Mouse (Mus musculus): Measurements from ENCODE around the gene Csrnp1. TPM values are rescaled to one million over a fixed set of nuclear protein-coding genes. Genes with fewer than 3 reads are reported as not detected.

Gene Csrnp1
- polyA plus RNA-seq, 1 experiment from 2014 or later = 3.3 TPM

- no peak overlapping the region for H3K9ac ChIP-seq (ENCODE audit: low read depth, low read length)
- H3K36me3 ChIP-seq (ENCODE audit: control insufficient read depth, insufficient read depth) = no peaks in the 10 kb centered on the region
- WGBS (ENCODE audit: insufficient replicate concordance) = 65% methylated on average over 12 of the region's 12 CpGs
- no peak for ATAC-seq (ENCODE audit: low read depth)
- H3K27me3 ChIP-seq (ENCODE audit: control insufficient read depth, insufficient read depth, low read depth, low read length) = no peaks in the 10 kb centered on the region
- H3K4me3 ChIP-seq (ENCODE audit: low read depth, low read length) = no peak overlapping the region
- H3K27ac ChIP-seq (ENCODE audit: low read length) = no peak overlapping the region
- no peak overlapping the region for H3K4me2 ChIP-seq (ENCODE audit: low read depth, low read length)
- H3K4me1 ChIP-seq (ENCODE audit: control insufficient read depth, low read depth, low read length) = no peaks in the 10 kb centered on the region
- H3K9me3 ChIP-seq (replicated peaks; ENCODE audit: control insufficient read depth, low read length) = no peaks in the 10 kb centered on the region
These were observed 39.1 kb downstream of the Csrnp1 start for GRCm38 (mm10) chr9:119945173-119945900.

GRCm38 (mm10) chr9:119943326-119943725 lies 41.1 kb downstream of the Csrnp1 start:
- no peak for ATAC-seq (ENCODE audit: low read depth)
- H3K4me1 ChIP-seq (ENCODE audit: control insufficient read depth, low read depth, low read length) = no peaks in the 10 kb centered on the region
- H3K9me3 ChIP-seq (replicated peaks; ENCODE audit: control insufficient read depth, low read length) = no peaks in the 10 kb centered on the region
- no peaks in the 10 kb centered on the region for H3K27me3 ChIP-seq (ENCODE audit: control insufficient read depth, insufficient read depth, low read depth, low read length)
- 29% methylated on average over 1 of the region's 1 CpGs for WGBS (ENCODE audit: insufficient replicate concordance)
- H3K4me3 ChIP-seq (ENCODE audit: low read depth, low read length) = no peak overlapping the region
- no peaks in the 10 kb centered on the region for H3K36me3 ChIP-seq (ENCODE audit: control insufficient read depth, insufficient read depth)
- H3K4me2 ChIP-seq (ENCODE audit: low read depth, low read length) = no peak overlapping the region
- no peak overlapping the region for H3K27ac ChIP-seq (ENCODE audit: low read length)
- no peak overlapping the region for H3K9ac ChIP-seq (ENCODE audit: low read depth, low read length)

DNA sequence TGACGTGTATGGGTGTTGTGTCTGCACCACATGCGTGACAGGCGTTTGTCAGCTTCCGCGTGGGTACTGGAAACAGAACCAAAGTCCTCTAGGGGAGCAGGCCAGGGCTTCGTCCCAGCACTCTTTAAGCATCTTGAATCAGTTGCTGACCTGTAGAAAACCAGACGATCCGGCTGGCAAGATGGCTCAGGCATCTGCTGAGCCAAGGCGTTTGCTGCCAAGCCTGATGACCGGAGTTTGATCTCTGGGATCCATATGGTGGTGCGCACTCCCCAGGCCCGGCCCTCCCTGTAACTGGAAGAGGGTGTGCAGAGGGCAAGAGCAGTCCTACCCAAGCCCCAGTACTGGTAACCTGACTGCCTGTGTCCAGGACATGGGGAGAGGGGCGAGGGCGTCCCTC lies 42.6 kb downstream of the Csrnp1 start:
- H3K27ac ChIP-seq (ENCODE audit: low read length) = no peak overlapping the region
- H3K9ac ChIP-seq (ENCODE audit: low read depth, low read length) = no peak overlapping the region
- no peak overlapping the region for H3K4me2 ChIP-seq (ENCODE audit: low read depth, low read length)
- H3K9me3 ChIP-seq (replicated peaks; ENCODE audit: control insufficient read depth, low read length) = no peaks in the 10 kb centered on the region
- WGBS (ENCODE audit: insufficient replicate concordance) = 79% methylated on average over 14 of the region's 14 CpGs
- no peak overlapping the region for H3K4me3 ChIP-seq (ENCODE audit: low read depth, low read length)
- no peaks in the 10 kb centered on the region for H3K36me3 ChIP-seq (ENCODE audit: control insufficient read depth, insufficient read depth)
- no peak for ATAC-seq (ENCODE audit: low read depth)
- H3K27me3 ChIP-seq (ENCODE audit: control insufficient read depth, insufficient read depth, low read depth, low read length) = no peaks in the 10 kb centered on the region
- peaks cover 6% of the 10 kb centered on the region for H3K4me1 ChIP-seq (ENCODE audit: control insufficient read depth, low read depth, low read length)

- no peaks in the 10 kb centered on the region for H3K27me3 ChIP-seq (ENCODE audit: control insufficient read depth, insufficient read depth, low read depth, low read length)
- H3K4me1 ChIP-seq (ENCODE audit: control insufficient read depth, low read depth, low read length) = peaks cover 8% of the 10 kb centered on the region
- no peak overlapping the region for H3K4me3 ChIP-seq (ENCODE audit: low read depth, low read length)
- H3K27ac ChIP-seq (ENCODE audit: low read length) = no peak overlapping the region
- no peak overlapping the region for H3K9ac ChIP-seq (ENCODE audit: low read depth, low read length)
- no peaks in the 10 kb centered on the region for H3K36me3 ChIP-seq (ENCODE audit: control insufficient read depth, insufficient read depth)
- WGBS (ENCODE audit: insufficient replicate concordance) = 58% methylated on average over 5 of the region's 5 CpGs
- no peaks in the 10 kb centered on the region for H3K9me3 ChIP-seq (replicated peaks; ENCODE audit: control insufficient read depth, low read length)
- ATAC-seq (ENCODE audit: low read depth) = no peak
- no peak overlapping the region for H3K4me2 ChIP-seq (ENCODE audit: low read depth, low read length)
These were observed 43.1 kb downstream of the Csrnp1 start for GRCm38 (mm10) chr9:119941407-119941806.

DNA sequence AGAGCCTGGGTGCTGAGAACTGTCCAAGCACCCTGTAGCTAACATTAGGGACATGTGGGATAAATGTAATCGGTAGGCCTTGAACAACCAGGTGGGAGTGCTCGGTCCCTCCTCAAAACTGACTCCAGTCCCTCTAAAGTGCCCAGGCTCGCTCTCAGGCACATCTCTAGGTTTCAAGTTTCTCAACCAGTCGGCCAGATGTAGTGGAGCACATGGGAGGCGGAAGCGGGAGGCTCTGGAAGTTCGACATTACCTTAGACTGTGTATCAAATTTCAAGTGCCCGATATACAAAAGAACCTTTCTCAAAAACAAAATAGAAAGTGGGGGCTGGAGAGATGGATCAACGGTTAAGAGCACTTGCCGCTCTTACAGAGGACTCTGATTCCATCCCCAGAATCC lies 44.8 kb downstream of the Csrnp1 start:
- Histone ChIP-seq H3K4me1 (ENCODE audit: control insufficient read depth, low read depth, low read length) (peaks cover 11% of the 10 kb centered on the region), H3K4me2 (ENCODE audit: low read depth, low read length) (no peak overlapping the region), H3K9ac (ENCODE audit: low read depth, low read length) (no peak overlapping the region), H3K36me3 (ENCODE audit: control insufficient read depth, insufficient read depth) (no peaks in the 10 kb centered on the region), H3K4me3 (ENCODE audit: low read depth, low read length) (no peak overlapping the region), H3K9me3 (replicated peaks; ENCODE audit: control insufficient read depth, low read length) (no peaks in the 10 kb centered on the region), H3K27me3 (ENCODE audit: control insufficient read depth, insufficient read depth, low read depth, low read length) (no peaks in the 10 kb centered on the region), H3K27ac (ENCODE audit: low read length) (no peak overlapping the region)
- 74% methylated on average over 10 of the region's 10 CpGs for WGBS (ENCODE audit: insufficient replicate concordance)
- no peak for ATAC-seq (ENCODE audit: low read depth)

GRCm38 (mm10) chr9:119938496-119938895 lies 46.0 kb downstream of the Csrnp1 start:
- Histone ChIP-seq H3K36me3 (ENCODE audit: control insufficient read depth, insufficient read depth) (no peaks in the 10 kb centered on the region), H3K27me3 (ENCODE audit: control insufficient read depth, insufficient read depth, low read depth, low read length) (no peaks in the 10 kb centered on the region), H3K4me2 (ENCODE audit: low read depth, low read length) (no peak overlapping the region), H3K9me3 (replicated peaks; ENCODE audit: control insufficient read depth, low read length) (no peaks in the 10 kb centered on the region), H3K27ac (ENCODE audit: low read length) (no peak overlapping the region), H3K4me3 (ENCODE audit: low read depth, low read length) (no peak overlapping the region), H3K4me1 (ENCODE audit: control insufficient read depth, low read depth, low read length) (peaks cover 14% of the 10 kb centered on the region), H3K9ac (ENCODE audit: low read depth, low read length) (no peak overlapping the region)
- ATAC-seq (ENCODE audit: low read depth) = no peak
- WGBS (ENCODE audit: insufficient replicate concordance) = 34% methylated on average over 4 of the region's 4 CpGs

- no peaks in the 10 kb centered on the region for H3K27me3 ChIP-seq (ENCODE audit: control insufficient read depth, insufficient read depth, low read depth, low read length)
- H3K4me2 ChIP-seq (ENCODE audit: low read depth, low read length) = peak within 1 kb of the TSS; percentile 81
- H3K9ac ChIP-seq (ENCODE audit: low read depth, low read length) = peak within 1 kb of the TSS; percentile 64
- H3K4me1 ChIP-seq (ENCODE audit: control insufficient read depth, low read depth, low read length) = peaks cover 14% of the 10 kb centered on the region
- peak within 1 kb of the TSS; percentile 72 for H3K4me3 ChIP-seq (ENCODE audit: low read depth, low read length)
- H3K9me3 ChIP-seq (replicated peaks; ENCODE audit: control insufficient read depth, low read length) = no peaks in the 10 kb centered on the region
- ATAC-seq (ENCODE audit: low read depth) = peak; percentile 89
- H3K36me3 ChIP-seq (ENCODE audit: control insufficient read depth, insufficient read depth) = no peaks in the 10 kb centered on the region
- 1% methylated on average over 40 of the region's 40 CpGs for WGBS (ENCODE audit: insufficient replicate concordance)
- H3K27ac ChIP-seq (ENCODE audit: low read length) = peak within 1 kb of the TSS; percentile 60
These were observed 47.3 kb downstream of the Csrnp1 start, which contains the start of the genes Gorasp1 and Ttc21a for GRCm38 (mm10) chr9:119937005-119937773. Gene Gorasp1, minus strand, starts transcription at chr9:119937565. Gene Ttc21a, plus strand, starts transcription at chr9:119937606.

DNA sequence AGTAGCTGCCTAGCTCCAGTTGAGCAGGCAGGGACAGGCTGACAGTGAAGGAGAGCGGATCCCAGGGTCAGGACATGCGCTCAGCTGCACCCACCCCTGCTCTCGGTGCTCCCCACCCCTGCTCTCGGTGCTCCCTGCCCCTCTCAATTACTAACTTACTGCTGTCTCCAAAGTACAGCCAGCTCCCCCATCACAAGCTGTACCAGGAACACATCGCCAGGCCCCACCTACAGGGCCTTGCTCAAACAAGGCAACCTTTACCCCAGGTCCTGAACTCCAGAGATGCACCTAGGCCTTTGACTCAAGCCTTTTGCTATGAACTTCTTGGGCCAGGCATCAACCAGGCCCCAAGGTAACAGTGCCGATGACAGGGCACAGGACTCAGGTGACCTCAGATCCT lies 50.8 kb downstream of the Csrnp1 start:
- WGBS (ENCODE audit: insufficient replicate concordance) = 76% methylated on average over 6 of the region's 6 CpGs
- Histone ChIP-seq H3K4me3 (ENCODE audit: low read depth, low read length) (no peak overlapping the region), H3K4me1 (ENCODE audit: control insufficient read depth, low read depth, low read length) (peaks cover 14% of the 10 kb centered on the region), H3K9ac (ENCODE audit: low read depth, low read length) (no peak overlapping the region), H3K36me3 (ENCODE audit: control insufficient read depth, insufficient read depth) (no peaks in the 10 kb centered on the region; the same call in 1 of the 2 replicates), H3K27ac (ENCODE audit: low read length) (peak overlapping the region; percentile 2; the same call in 1 of the 2 replicates), H3K9me3 (replicated peaks; ENCODE audit: control insufficient read depth, low read length) (no peaks in the 10 kb centered on the region), H3K4me2 (ENCODE audit: low read depth, low read length) (no peak overlapping the region), H3K27me3 (ENCODE audit: control insufficient read depth, insufficient read depth, low read depth, low read length) (no peaks in the 10 kb centered on the region)
- 0 out of 2 replicates have a peak, but pooled peaks have one; percentile 7 for ATAC-seq (ENCODE audit: low read depth)

- Histone ChIP-seq H3K36me3 (ENCODE audit: control insufficient read depth, insufficient read depth) (peaks cover 8% of the 10 kb centered on the region), H3K27me3 (ENCODE audit: control insufficient read depth, insufficient read depth, low read depth, low read length) (no peaks in the 10 kb centered on the region), H3K9ac (ENCODE audit: low read depth, low read length) (no peak overlapping the region), H3K4me3 (ENCODE audit: low read depth, low read length) (no peak overlapping the region), H3K4me1 (ENCODE audit: control insufficient read depth, low read depth, low read length) (peaks cover 8% of the 10 kb centered on the region), H3K4me2 (ENCODE audit: low read depth, low read length) (no peak overlapping the region), H3K9me3 (replicated peaks; ENCODE audit: control insufficient read depth, low read length) (no peaks in the 10 kb centered on the region), H3K27ac (ENCODE audit: low read length) (no peak overlapping the region)
- peak; percentile 30; the same call in 1 of the 2 replicates for ATAC-seq (ENCODE audit: low read depth)
- 77% methylated on average over 12 of the region's 12 CpGs for WGBS (ENCODE audit: insufficient replicate concordance)
These were observed 52.1 kb downstream of the Csrnp1 start for GRCm38 (mm10) chr9:119932358-119932757.

Data from liver, embryonic 16.5 days (tissue).